Mouse (Mus musculus) midbrain, embryonic 10.5 days (tissue): Measurements from ENCODE around the gene Ccnk. TPM values are rescaled to one million over a fixed set of nuclear protein-coding genes. Genes with fewer than 3 reads are reported as not detected.
A peak's percentile ranks its signal among the peaks of the same experiment; 100 is the strongest.

Experiments used
- DNase-seq: peaks from one replicate; pipeline ENCODE4 v3.0.0-alpha.2; 2017; ENCODE audit warnings: low spot score
- H3K27ac ChIP-seq: fragments of 300-500 bp; sonication (generic); replicated peaks from 2 replicates; pipeline ENCODE4 v1.5.1; 2016; ENCODE audit warnings: mild to moderate bottlenecking
- H3K27me3 ChIP-seq: fragments of 300-500 bp; sonication (generic); 2 replicates; pipeline ENCODE4 v1.6.1; 2016; ENCODE audit warnings: low read depth, mild to moderate bottlenecking; ENCODE audit not compliant: poor library complexity, severe bottlenecking
- H3K36me3 ChIP-seq: fragments of 300-500 bp; sonication (generic); 2 replicates; pipeline ENCODE4 v1.6.1; 2016; ENCODE audit warnings: mild to moderate bottlenecking, moderate library complexity
- H3K4me1 ChIP-seq: fragments of 300-500 bp; sonication (generic); 2 replicates; pipeline ENCODE4 v1.6.1; 2016
- H3K4me3 ChIP-seq: fragments of 300-500 bp; sonication (generic); 2 replicates; pipeline ENCODE4 v1.5.1; 2016; ENCODE audit warnings: mild to moderate bottlenecking, moderate library complexity
- H3K9me3 ChIP-seq: fragments of 300-500 bp; sonication (generic); replicated peaks from 2 replicates; pipeline ENCODE4 v1.6.1; 2016; ENCODE audit warnings: mild to moderate bottlenecking
- WGBS: fragments of 180-500 bp; shearing (Covaris S2); methylation state at CpG from one replicate; pipeline ENCODE4 v1.1.7; 2016; 5-methylcytosine and 5-hydroxymethylcytosine counted together
- polyA plus RNA-seq: library from polyadenylated mRNA; unstranded; fragments of >200 nt; fragmentation: Nextera tagmentation; extraction: Ambion mirVana; gene quantifications from 2 replicates; pipeline ENCODE4 v1.2.1, GENCODE M21; 2016

Gene Ccnk
- polyA plus RNA-seq, 1 experiment from 2014 or later, result 3.5 TPM

DNA sequence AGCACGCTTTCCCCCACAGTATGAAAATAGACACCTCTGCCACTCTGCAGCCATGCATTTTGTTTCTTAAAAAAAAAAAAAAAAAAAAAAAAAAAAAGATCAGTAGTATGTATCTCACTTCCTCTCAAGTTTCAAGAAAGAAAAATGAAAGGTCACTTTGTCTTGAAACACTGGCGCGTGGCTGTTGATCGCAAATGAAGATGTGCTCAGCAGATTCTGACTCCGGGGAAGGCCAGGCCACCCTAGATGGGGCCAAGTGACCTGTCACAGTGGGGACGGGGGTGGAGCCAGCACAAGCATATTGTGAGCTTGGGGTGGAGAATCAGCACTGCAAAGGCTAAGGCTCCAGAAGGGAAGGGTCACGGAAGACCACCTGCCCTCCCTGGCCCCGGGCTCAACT, 24.5 kb downstream of the Ccnk start:
- Histone ChIP-seq H3K4me3 (no peak overlapping the region), H3K9me3 (no peaks in the 10 kb centered on the region), H3K4me1 (peaks cover 34% of the 10 kb centered on the region), H3K27me3 (no peaks in the 10 kb centered on the region), H3K27ac (peak overlapping the region; percentile 50; the same call in 1 of the 2 replicates), H3K36me3 (peaks cover 92% of the 10 kb centered on the region)
- no peak for DNase-seq
- 72% methylated on average over 8 of the region's 8 CpGs for WGBS

DNA sequence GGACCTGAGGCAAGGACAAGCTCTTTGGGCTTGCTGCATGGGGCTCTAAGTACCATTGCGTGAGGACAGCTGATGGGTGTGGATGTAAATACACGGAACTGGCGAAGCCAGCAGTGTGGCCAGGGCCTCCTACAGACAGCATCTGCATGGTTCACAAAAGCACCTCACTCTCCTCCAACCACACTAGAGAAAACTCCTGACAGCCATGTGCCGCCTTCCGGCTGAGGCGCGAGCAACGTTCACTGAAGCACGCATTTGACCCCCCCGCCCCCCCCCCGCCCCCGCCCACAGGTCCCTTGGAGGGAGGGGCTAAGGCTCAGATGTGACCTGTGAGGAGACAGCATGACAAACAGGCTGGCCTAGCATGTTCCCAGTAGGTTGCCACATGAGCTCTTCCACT, 25.6 kb downstream of the Ccnk start:
- 77% methylated on average over 12 of the region's 12 CpGs for WGBS
- no peak overlapping the region for H3K4me3 ChIP-seq
- peak overlapping the region; percentile 50; the same call in 1 of the 2 replicates for H3K27ac ChIP-seq
- H3K9me3 ChIP-seq, result no peaks in the 10 kb centered on the region
- no peak for DNase-seq
- peaks cover 44% of the 10 kb centered on the region for H3K4me1 ChIP-seq
- no peaks in the 10 kb centered on the region for H3K27me3 ChIP-seq
- H3K36me3 ChIP-seq, result peaks cover 81% of the 10 kb centered on the region

DNA sequence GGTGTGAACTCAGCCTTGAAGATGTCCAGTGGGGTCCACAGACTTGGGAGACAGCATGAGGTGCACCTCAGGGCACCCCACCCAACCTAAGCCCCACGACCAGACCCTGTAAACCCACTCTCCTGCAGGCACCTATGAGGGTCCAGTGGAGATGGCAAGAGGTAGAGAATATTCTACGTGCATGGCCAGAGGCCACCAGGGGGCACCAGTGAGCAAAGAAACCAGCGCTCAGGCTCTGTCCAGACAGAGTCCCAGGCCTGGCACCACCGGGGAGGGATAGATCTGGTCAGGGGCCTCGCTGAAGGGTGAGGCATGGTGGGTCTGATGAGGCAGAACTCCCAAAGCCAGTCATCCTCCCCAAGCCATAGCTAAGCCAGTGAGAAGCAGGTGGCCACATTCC, 27.3 kb downstream of the Ccnk start:
- Histone ChIP-seq H3K27ac (peak overlapping the region; percentile 68), H3K36me3 (peaks cover 78% of the 10 kb centered on the region), H3K4me3 (no peak overlapping the region), H3K27me3 (no peaks in the 10 kb centered on the region), H3K4me1 (peaks cover 56% of the 10 kb centered on the region), H3K9me3 (no peaks in the 10 kb centered on the region)
- WGBS, result 7% methylated on average over 5 of the region's 5 CpGs
- DNase-seq, result peak; percentile 87

DNA sequence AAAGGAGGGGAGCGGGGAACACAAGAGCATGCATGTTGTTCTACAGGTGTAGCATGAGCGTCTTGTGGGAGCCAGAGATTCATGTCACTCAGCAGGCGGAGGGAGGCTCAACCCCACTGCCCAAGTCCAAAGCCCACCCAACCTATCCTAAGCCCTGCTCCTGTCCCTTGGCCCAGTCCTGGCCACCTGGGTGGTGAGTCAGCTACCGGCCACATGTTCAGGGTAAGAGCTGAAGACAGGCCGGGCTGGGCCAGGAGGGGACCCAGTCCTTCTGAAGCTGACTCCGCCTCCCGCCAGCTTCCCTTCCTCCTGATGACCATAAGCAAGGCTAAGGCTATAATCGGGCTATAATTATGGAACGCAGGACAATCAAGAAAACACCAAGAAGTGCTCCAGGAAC, 28.8 kb downstream of the Ccnk start:
- H3K4me1 ChIP-seq, result peaks cover 71% of the 10 kb centered on the region
- no peaks in the 10 kb centered on the region for H3K27me3 ChIP-seq
- no peak overlapping the region for H3K27ac ChIP-seq
- peaks cover 64% of the 10 kb centered on the region for H3K36me3 ChIP-seq
- no peak overlapping the region for H3K4me3 ChIP-seq
- no peak for DNase-seq
- WGBS, result 95% methylated on average over 9 of the region's 9 CpGs
- no peaks in the 10 kb centered on the region for H3K9me3 ChIP-seq

GRCm38 (mm10) chr12:108208726-108209438, 29.5 kb downstream of the Ccnk start:
- H3K36me3 ChIP-seq, result peaks cover 57% of the 10 kb centered on the region
- peak overlapping the region; percentile 24; the same call in 1 of the 2 replicates for H3K27ac ChIP-seq
- no peaks in the 10 kb centered on the region for H3K9me3 ChIP-seq
- WGBS, result 38% methylated on average over 13 of the region's 13 CpGs
- H3K4me3 ChIP-seq, result no peak overlapping the region
- H3K4me1 ChIP-seq, result peaks cover 78% of the 10 kb centered on the region
- DNase-seq, result peak; percentile 77
- no peaks in the 10 kb centered on the region for H3K27me3 ChIP-seq

DNA sequence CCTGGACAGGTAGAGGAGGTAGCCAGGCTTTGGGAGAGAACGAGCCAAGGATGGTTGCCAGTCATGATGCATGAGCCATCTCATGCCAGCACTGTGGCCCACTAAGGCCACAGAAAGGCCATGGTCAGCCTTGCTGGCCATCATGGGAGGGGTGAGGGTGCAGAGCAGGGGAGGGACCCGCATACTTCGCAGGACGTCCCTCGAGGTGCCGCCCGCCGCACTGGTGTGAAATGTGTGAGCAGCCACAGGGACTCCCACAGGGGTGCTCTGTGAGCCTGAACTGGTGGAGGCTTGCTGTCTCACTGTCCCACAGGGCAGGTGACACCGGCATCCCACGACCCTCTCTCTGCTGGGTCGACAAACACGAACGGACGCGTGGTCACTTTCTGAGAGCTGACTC, 31.2 kb downstream of the Ccnk start:
- peaks cover 77% of the 10 kb centered on the region for H3K4me1 ChIP-seq
- WGBS, result 93% methylated on average over 15 of the region's 15 CpGs
- H3K9me3 ChIP-seq, result no peaks in the 10 kb centered on the region
- peaks cover 40% of the 10 kb centered on the region for H3K36me3 ChIP-seq
- no peaks in the 10 kb centered on the region for H3K27me3 ChIP-seq
- H3K27ac ChIP-seq, result no peak overlapping the region
- DNase-seq, result no peak
- no peak overlapping the region for H3K4me3 ChIP-seq

- H3K27ac ChIP-seq, result peak overlapping the region; percentile 69
- H3K9me3 ChIP-seq, result no peaks in the 10 kb centered on the region
- no peaks in the 10 kb centered on the region for H3K27me3 ChIP-seq
- H3K36me3 ChIP-seq, result peaks cover 25% of the 10 kb centered on the region
- H3K4me1 ChIP-seq, result peaks cover 83% of the 10 kb centered on the region
- WGBS, result 74% methylated on average over 5 of the region's 5 CpGs
- H3K4me3 ChIP-seq, result no peak overlapping the region
- DNase-seq, result no peak
Observed at GRCm38 (mm10) chr12:108212071-108212470, 32.7 kb downstream of the Ccnk start.

DNA sequence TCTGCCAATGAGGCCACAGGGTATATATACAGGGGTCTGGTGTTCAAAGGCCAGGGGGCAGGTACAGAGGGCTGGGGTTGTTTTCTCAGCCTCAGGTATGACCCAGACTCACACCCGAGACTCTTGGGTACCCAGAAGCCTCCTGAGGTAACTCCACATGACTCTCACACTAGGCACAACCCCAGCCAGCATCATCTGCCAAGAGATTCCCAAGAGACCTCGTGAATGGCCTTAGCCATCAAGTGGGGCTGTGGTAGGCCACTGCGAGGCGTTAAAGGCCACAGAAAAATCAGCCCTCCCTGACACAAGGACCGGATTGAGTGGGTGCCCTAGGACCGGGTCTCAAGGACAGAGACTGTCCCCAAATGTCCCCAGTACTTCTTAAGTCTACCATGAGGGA, 33.1 kb downstream of the Ccnk start:
- Histone ChIP-seq H3K4me1 (peaks cover 83% of the 10 kb centered on the region), H3K9me3 (no peaks in the 10 kb centered on the region), H3K36me3 (peaks cover 21% of the 10 kb centered on the region), H3K27me3 (no peaks in the 10 kb centered on the region), H3K4me3 (no peak overlapping the region), H3K27ac (peak overlapping the region; percentile 69)
- no peak for DNase-seq
- 88% methylated on average over 6 of the region's 6 CpGs for WGBS

DNA sequence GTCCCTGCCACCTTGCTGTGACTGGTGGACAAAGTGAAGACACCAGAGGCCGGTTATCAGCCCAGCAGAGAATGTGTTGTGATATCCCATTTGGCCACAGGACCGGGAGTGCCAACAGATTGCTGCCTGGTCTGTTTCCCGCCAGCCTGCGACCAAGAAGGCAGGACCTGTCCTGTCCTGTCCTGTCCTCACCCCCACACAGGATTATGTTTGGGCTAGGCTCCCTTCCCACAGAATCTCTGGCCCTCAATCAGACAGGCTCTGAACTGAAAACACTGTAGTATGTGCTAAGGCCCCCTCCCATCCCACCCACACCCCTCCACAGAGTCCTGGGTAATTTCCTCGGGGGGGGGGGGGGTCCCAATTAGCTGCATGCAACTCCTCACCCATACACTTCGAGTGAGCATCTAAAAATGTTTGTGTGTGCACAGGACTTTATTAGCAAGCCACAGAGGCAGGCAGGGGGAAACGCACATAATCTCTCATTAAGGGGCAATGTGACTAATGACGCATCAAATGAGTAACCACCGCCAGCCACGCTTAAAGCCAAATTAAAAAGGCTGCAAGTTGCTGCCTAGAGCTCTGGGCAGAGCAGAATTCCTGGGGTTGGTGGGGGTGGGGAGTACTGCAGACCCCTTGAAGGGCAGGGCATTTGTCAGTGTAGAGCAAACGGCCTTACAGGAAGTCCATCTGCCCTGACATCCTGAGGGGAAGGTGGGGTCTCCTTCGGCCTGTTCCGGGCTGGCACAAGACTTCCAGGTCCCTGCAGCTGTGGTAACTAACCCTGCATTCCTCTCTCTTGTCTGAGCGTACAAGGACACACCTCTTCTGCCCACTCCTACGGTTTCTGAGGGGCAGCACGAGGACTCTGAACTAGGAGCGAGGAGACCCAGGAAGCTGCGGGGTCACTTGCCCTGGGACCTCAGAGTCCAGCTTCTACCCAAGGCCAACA, 34.0 kb downstream of the Ccnk start:
- Histone ChIP-seq H3K27ac (peak overlapping the region; percentile 69), H3K36me3 (peaks cover 16% of the 10 kb centered on the region; the same call in 1 of the 2 replicates), H3K27me3 (no peaks in the 10 kb centered on the region), H3K4me1 (peaks cover 89% of the 10 kb centered on the region), H3K9me3 (no peaks in the 10 kb centered on the region), H3K4me3 (no peak overlapping the region)
- whole genome bisulfite sequencing, result 54% methylated on average over 18 of the region's 18 CpGs
- no peak for DNase-seq

GRCm38 (mm10) chr12:108215090-108215489, 35.7 kb downstream of the Ccnk start:
- Histone ChIP-seq H3K9me3 (no peaks in the 10 kb centered on the region), H3K4me3 (no peak overlapping the region), H3K4me1 (peaks cover 89% of the 10 kb centered on the region), H3K27ac (peak overlapping the region; percentile 69), H3K27me3 (no peaks in the 10 kb centered on the region), H3K36me3 (peaks cover 29% of the 10 kb centered on the region)
- WGBS, result 52% methylated on average over 8 of the region's 8 CpGs
- DNase-seq, result no peak

GRCm38 (mm10) chr12:108216611-108217370, 37.4 kb downstream of the Ccnk start:
- peaks cover 27% of the 10 kb centered on the region for H3K36me3 ChIP-seq
- H3K4me3 ChIP-seq, result no peak overlapping the region
- 82% methylated on average over 11 of the region's 11 CpGs for WGBS
- no peak for DNase-seq
- H3K27ac ChIP-seq, result peak overlapping the region; percentile 76
- no peaks in the 10 kb centered on the region for H3K27me3 ChIP-seq
- H3K4me1 ChIP-seq, result peaks cover 94% of the 10 kb centered on the region
- no peaks in the 10 kb centered on the region for H3K9me3 ChIP-seq

DNA sequence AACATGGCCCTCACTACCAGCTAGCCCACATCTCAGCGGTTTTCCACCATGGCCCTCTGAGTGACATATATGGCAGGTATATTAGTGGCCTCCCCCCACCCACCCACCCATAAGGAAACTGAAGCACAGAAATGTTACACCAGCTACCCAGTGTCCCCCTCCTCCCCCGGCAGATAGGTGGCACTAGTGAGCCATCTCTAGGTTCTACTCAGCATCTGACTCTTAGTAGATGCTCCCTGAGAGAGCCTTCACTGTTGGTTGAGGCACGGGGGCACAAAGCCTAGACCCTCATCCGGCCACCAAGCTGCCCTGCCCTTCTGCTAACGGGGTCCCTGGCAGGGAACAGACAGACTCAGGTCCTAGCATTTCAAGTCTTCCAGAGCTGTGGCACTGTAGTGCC, 38.2 kb downstream of the Ccnk start:
- Histone ChIP-seq H3K4me3 (no peak overlapping the region), H3K4me1 (peaks cover 92% of the 10 kb centered on the region), H3K27ac (peak overlapping the region; percentile 76), H3K36me3 (peaks cover 27% of the 10 kb centered on the region), H3K27me3 (no peaks in the 10 kb centered on the region), H3K9me3 (no peaks in the 10 kb centered on the region)
- peak; percentile 49 for DNase-seq
- 74% methylated on average over 5 of the region's 5 CpGs for WGBS
